Mouse (Mus musculus) heart, embryonic 14.5 days (tissue): ENCODE data around the gene Gpr156. TPM values are rescaled to one million over a fixed set of nuclear protein-coding genes. Genes with fewer than 3 reads are reported as not detected.
"Not testable (repeated sequence)": the region's sequence is repeated elsewhere in the genome, so short reads cannot be mapped to it uniquely, and the experiment has no call there.

Experiments used
- ATAC-seq: fragments of 200-750 bp; cut with Nextera tagmentation; 2 replicates; pipeline ENCODE4 v1.8.0; 2017; ENCODE audit warnings: low read depth, moderate TSS enrichment; ENCODE audit not compliant: insufficient number of reproducible peaks, insufficient read depth, low FRiP score
- H3K27ac ChIP-seq, 2 experiments: fragments of 200-500 bp in 1 of 2; fragments of 300-500 bp in 1 of 2; sonication (generic) in 1 of 2; replicated peaks in 1 of 2; 2 replicates each; pipeline ENCODE4 v1.5.1; 2012 to 2014; ENCODE audit warnings: low read depth in 2 of 2, low read length in 2 of 2, control low read depth in 1 of 2, mild to moderate bottlenecking in 1 of 2, mixed read lengths in 1 of 2; ENCODE audit not compliant: control insufficient read depth in 1 of 2, insufficient read depth in 1 of 2
- H3K27me3 ChIP-seq: fragments of 300-500 bp; sonication (generic); 2 replicates; pipeline ENCODE4 v1.6.1; 2014; ENCODE audit warnings: mild to moderate bottlenecking, low read length, control low read depth; ENCODE audit not compliant: control insufficient read depth, insufficient read depth
- H3K36me3 ChIP-seq: fragments of 300-500 bp; sonication (generic); 2 replicates; pipeline ENCODE4 v1.6.1; 2014; ENCODE audit warnings: mild to moderate bottlenecking, control low read depth, low read length, mixed read lengths; ENCODE audit not compliant: control insufficient read depth, insufficient read depth
- H3K4me1 ChIP-seq, 2 experiments: fragments of 200-500 bp in 1 of 2; fragments of 300-500 bp in 1 of 2; sonication (generic) in 1 of 2; 2 replicates each; pipeline ENCODE4 v1.6.1; 2012 to 2014; ENCODE audit warnings: low read length in 2 of 2, control low read depth in 1 of 2, mixed read lengths in 1 of 2; ENCODE audit not compliant: control insufficient read depth in 2 of 2, insufficient read depth in 2 of 2
- H3K4me2 ChIP-seq: fragments of 300-500 bp; sonication (generic); 2 replicates; pipeline ENCODE4 v1.6.1; 2014; ENCODE audit warnings: mild to moderate bottlenecking, low read length
- H3K4me3 ChIP-seq, 2 experiments: fragments of 200-500 bp in 1 of 2; fragments of 300-500 bp in 1 of 2; sonication (generic) in 1 of 2; 2 replicates each; pipeline ENCODE4 v1.5.1; 2012 to 2014; ENCODE audit warnings: low read length in 2 of 2, mild to moderate bottlenecking in 2 of 2, control low read depth in 1 of 2, low read depth in 1 of 2, moderate library complexity in 1 of 2; ENCODE audit not compliant: control insufficient read depth in 1 of 2, insufficient read depth in 1 of 2
- H3K9ac ChIP-seq: fragments of 300-500 bp; sonication (generic); 2 replicates; pipeline ENCODE4 v1.6.1; 2014; ENCODE audit warnings: mild to moderate bottlenecking, low read length
- H3K9me3 ChIP-seq: fragments of 300-500 bp; sonication (generic); 2 replicates; pipeline ENCODE4 v1.6.1; 2016; ENCODE audit warnings: low read length, control low read depth; ENCODE audit not compliant: control insufficient read depth
- WGBS: fragments of 180-500 bp; shearing (Covaris S2); extraction: QIAGEN DNeasy Blood & Tissue Kit; methylation state at CpG from one replicate; pipeline ENCODE4 v1.1.7; 2014; 5-methylcytosine and 5-hydroxymethylcytosine counted together
- polyA plus RNA-seq: library from polyadenylated mRNA; unstranded; fragments of >200 nt; fragmentation: Nextera tagmentation; extraction: Ambion mirVana; gene quantifications from 2 replicates; pipeline ENCODE4 v1.2.1, GENCODE M21; 2014

Gene Gpr156
- polyA plus RNA-seq, 1 experiment from 2014 or later, result 0.54 TPM

- no peak for ATAC-seq
- Histone ChIP-seq H3K27me3 (no peaks in the 10 kb centered on the region), H3K9me3 (no peaks in the 10 kb centered on the region), H3K4me2 (peak overlapping the region; percentile 36), H3K4me1 (no peaks in the 10 kb centered on the region; a peak in 1 of 4 replicates), H3K9ac (no peak overlapping the region), H3K36me3 (no peaks in the 10 kb centered on the region), H3K4me3 (no peak overlapping the region), H3K27ac (no peak overlapping the region)
- 45% methylated on average over 15 of the region's 15 CpGs for WGBS
These were observed 47.3 kb downstream of the Gpr156 start for GRCm38 (mm10) chr16:37963331-37964281.

- no peak for ATAC-seq
- no peaks in the 10 kb centered on the region; a peak in 1 of 4 replicates for H3K4me1 ChIP-seq
- no peak overlapping the region for H3K27ac ChIP-seq
- H3K36me3 ChIP-seq, result no peaks in the 10 kb centered on the region
- no peaks in the 10 kb centered on the region for H3K9me3 ChIP-seq
- H3K4me2 ChIP-seq, result no peak overlapping the region
- H3K9ac ChIP-seq, result no peak overlapping the region
- 69% methylated on average over 4 of the region's 4 CpGs for WGBS
- H3K27me3 ChIP-seq, result no peaks in the 10 kb centered on the region
- H3K4me3 ChIP-seq, result no peak overlapping the region
These were observed 48.2 kb downstream of the Gpr156 start for GRCm38 (mm10) chr16:37964380-37965070.

- H3K4me3 ChIP-seq, result no peak overlapping the region
- WGBS, result 91% methylated on average over 7 of the region's 7 CpGs
- no peaks in the 10 kb centered on the region for H3K36me3 ChIP-seq
- H3K27me3 ChIP-seq, result no peaks in the 10 kb centered on the region
- H3K27ac ChIP-seq, result no peak overlapping the region
- no peaks in the 10 kb centered on the region; a peak in 1 of 4 replicates for H3K4me1 ChIP-seq
- no peak for ATAC-seq
- no peaks in the 10 kb centered on the region for H3K9me3 ChIP-seq
- H3K9ac ChIP-seq, result no peak overlapping the region
- H3K4me2 ChIP-seq, result no peak overlapping the region
These were observed 50.6 kb downstream of the Gpr156 start for GRCm38 (mm10) chr16:37966871-37967270.

GRCm38 (mm10) chr16:37967415-37967814 lies 51.1 kb downstream of the Gpr156 start:
- no peak for ATAC-seq
- 64% methylated on average over 2 of the region's 2 CpGs for WGBS
- Histone ChIP-seq H3K9ac (no peak overlapping the region), H3K27me3 (no peaks in the 10 kb centered on the region), H3K36me3 (no peaks in the 10 kb centered on the region), H3K27ac (no peak overlapping the region), H3K4me3 (no peak overlapping the region), H3K4me2 (no peak overlapping the region), H3K9me3 (no peaks in the 10 kb centered on the region), H3K4me1 (no peaks in the 10 kb centered on the region; a peak in 1 of 4 replicates)

DNA sequence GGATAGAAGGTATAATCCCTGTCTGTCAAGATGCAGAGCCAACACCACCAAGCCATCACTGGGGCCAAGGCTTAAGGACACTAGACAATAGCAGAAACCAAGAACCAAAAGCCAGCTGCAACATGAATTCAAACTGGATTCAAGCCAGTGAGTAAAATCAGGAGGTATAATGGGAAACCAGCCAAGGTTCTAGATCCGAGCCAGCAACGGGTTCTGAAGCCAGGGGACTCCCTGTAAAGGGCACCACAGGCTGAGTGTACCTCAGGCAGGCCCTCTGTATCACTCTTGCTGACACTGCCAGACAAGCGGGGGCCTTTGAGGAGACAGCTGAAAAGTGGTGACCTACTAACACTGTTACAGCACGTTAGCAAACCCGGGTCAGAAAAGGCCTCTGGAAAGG lies 55.2 kb downstream of the Gpr156 start:
- no peak overlapping the region for H3K4me2 ChIP-seq
- no peak for ATAC-seq

GRCm38 (mm10) chr16:37972357-37972756 lies 56.1 kb downstream of the Gpr156 start:
- H3K9me3 ChIP-seq, result no peaks in the 10 kb centered on the region
- H3K4me3 ChIP-seq, result no peak overlapping the region
- H3K4me1 ChIP-seq, result peaks cover 0 to 4% of the 10 kb centered on the region in 2 experiments; a peak in 1 of 4 replicates
- no peaks in the 10 kb centered on the region for H3K27me3 ChIP-seq
- no peaks in the 10 kb centered on the region for H3K36me3 ChIP-seq
- no peak for ATAC-seq
- no peak overlapping the region for H3K4me2 ChIP-seq
- 63% methylated on average over 8 of the region's 8 CpGs for WGBS
- H3K9ac ChIP-seq, result no peak overlapping the region
- H3K27ac ChIP-seq, result no peak overlapping the region

More for the DNA sequence above, 55.2 kb downstream of the Gpr156 start:
- H3K9ac ChIP-seq, result no peak overlapping the region
- 81% methylated on average over 5 of the region's 5 CpGs for WGBS
- H3K27ac ChIP-seq, result no peak overlapping the region
- no peaks in the 10 kb centered on the region for H3K9me3 ChIP-seq
- H3K36me3 ChIP-seq, result no peaks in the 10 kb centered on the region
- H3K27me3 ChIP-seq, result no peaks in the 10 kb centered on the region
- H3K4me1 ChIP-seq, result peaks cover 0 to 4% of the 10 kb centered on the region in 2 experiments; a peak in 1 of 4 replicates
- H3K4me3 ChIP-seq, result no peak overlapping the region

GRCm38 (mm10) chr16:37973239-37973638 lies 56.9 kb downstream of the Gpr156 start:
- H3K9me3 ChIP-seq, H3K27ac ChIP-seq, H3K9ac ChIP-seq, H3K27me3 ChIP-seq, ATAC-seq, H3K4me3 ChIP-seq, H3K4me1 ChIP-seq, H3K4me2 ChIP-seq, H3K36me3 ChIP-seq: not testable (repeated sequence)
- WGBS, result 87% methylated on average over 9 of the region's 9 CpGs
